Mouse (Mus musculus): ENCODE measurements at regions not wholly inside any gene's neighbourhood (a gene's known extent, or its start where the extent isn't known, plus 50 kb on each side); places are given as distances from the start of the nearest gene placed in this dataset.

DNA sequence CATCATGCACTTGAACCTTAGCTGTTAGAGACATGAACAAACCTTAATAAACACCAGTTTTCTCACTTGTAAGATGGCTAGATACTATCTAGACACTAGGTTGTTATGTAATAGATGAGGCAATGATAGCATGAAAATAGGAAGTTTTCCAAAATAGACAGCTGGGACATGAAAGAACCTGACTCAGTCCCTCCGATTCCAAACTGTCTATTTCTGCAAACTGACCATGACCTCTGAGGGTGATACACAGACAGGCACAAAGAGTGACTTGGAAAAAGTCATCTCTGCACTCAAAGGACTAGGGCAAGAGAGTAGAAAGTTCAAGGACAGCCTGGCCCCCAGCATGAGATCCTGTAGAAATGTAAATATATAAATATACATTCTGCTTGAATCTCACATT, 115.9 kb downstream of the Kctd12 start:
- H3K27me3 ChIP-seq (replicated peaks; ENCODE audit: control insufficient read depth, insufficient read depth, low read length), result no peaks in the 10 kb centered on the region

GRCm38 (mm10) chr14:102861694-102862093, 120.7 kb downstream of the Kctd12 start:
- H3K4me3 ChIP-seq (ENCODE audit: low read depth, low read length), result no peak overlapping the region
- no peak overlapping the region for H3K4me2 ChIP-seq (ENCODE audit: low read depth, low read length)
- no peak overlapping the region for H3K9ac ChIP-seq (ENCODE audit: low read depth, low read length)
- H3K4me1 ChIP-seq (ENCODE audit: control insufficient read depth, insufficient read depth, low read length), result 0 out of 2 replicates have a peak, but pooled peaks cover 4% of the 10 kb centered on the region
- 87% methylated on average over 1 of the region's 1 CpGs for whole genome bisulfite sequencing
- no peak overlapping the region for H3K27ac ChIP-seq (replicated peaks; ENCODE audit: low read depth, low read length)
- H3K36me3 ChIP-seq (ENCODE audit: control insufficient read depth, insufficient read depth, low read length), result no peaks in the 10 kb centered on the region
- DNase-seq (ENCODE audit: low spot score) (no peak), ATAC-seq (ENCODE audit: low read depth) (no peak)
- no peaks in the 10 kb centered on the region for H3K27me3 ChIP-seq (replicated peaks; ENCODE audit: control insufficient read depth, insufficient read depth, low read length)
- no peaks in the 10 kb centered on the region for H3K9me3 ChIP-seq (ENCODE audit: control insufficient read depth, low read length)

More for the DNA sequence above, 115.9 kb downstream of the Kctd12 start:
- no peak overlapping the region for H3K27ac ChIP-seq (replicated peaks; ENCODE audit: low read depth, low read length)
- H3K36me3 ChIP-seq (ENCODE audit: control insufficient read depth, insufficient read depth, low read length), result no peaks in the 10 kb centered on the region
- ATAC-seq (ENCODE audit: low read depth) (no peak), DNase-seq (ENCODE audit: low spot score) (no peak)
- H3K4me3 ChIP-seq (ENCODE audit: low read depth, low read length), result no peak overlapping the region
- 76% methylated on average over 1 of the region's 1 CpGs for WGBS
- H3K4me1 ChIP-seq (ENCODE audit: control insufficient read depth, insufficient read depth, low read length), result no peaks in the 10 kb centered on the region
- H3K9ac ChIP-seq (ENCODE audit: low read depth, low read length), result no peak overlapping the region
- H3K4me2 ChIP-seq (ENCODE audit: low read depth, low read length), result no peak overlapping the region
- H3K9me3 ChIP-seq (ENCODE audit: control insufficient read depth, low read length), result no peaks in the 10 kb centered on the region

DNA sequence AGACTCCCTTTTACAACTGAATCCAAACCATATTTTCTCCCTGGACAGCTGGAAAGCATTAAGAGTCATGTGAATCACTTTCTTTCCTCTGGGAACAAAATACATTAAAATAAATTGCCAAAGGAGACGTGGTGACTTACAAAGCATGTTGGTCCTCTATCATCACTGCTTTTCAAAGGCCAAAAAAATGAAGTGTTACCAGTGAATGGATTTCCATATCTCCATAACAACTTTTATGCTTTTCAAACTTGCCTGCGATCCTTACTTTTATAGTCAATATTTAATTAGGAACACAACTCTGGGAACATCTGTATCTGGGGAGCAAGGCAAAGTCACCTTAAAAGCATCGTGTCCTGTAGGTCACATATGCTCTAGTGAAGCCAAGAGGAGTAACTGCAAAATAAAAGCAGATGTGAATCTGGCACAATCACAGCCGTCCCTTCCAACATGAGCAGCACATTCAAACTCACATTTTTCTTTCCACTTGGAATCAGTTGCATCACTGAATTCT, 123.0 kb downstream of the Kctd12 start:
- H3K4me2 ChIP-seq (ENCODE audit: low read depth, low read length), result peak overlapping the region; percentile 14
- H3K9ac ChIP-seq (ENCODE audit: low read depth, low read length), result no peak overlapping the region
- ATAC-seq (ENCODE audit: low read depth) (peak; percentile 84), DNase-seq (ENCODE audit: low spot score) (peak; percentile 94)
- no peak overlapping the region for H3K4me3 ChIP-seq (ENCODE audit: low read depth, low read length)
- no peaks in the 10 kb centered on the region for H3K9me3 ChIP-seq (ENCODE audit: control insufficient read depth, low read length)
- 27% methylated on average over 4 of the region's 4 CpGs for WGBS
- H3K27ac ChIP-seq (replicated peaks; ENCODE audit: low read depth, low read length), result 0 out of 2 replicates have a peak overlapping the region, but pooled peaks have one; percentile 42
- H3K36me3 ChIP-seq (ENCODE audit: control insufficient read depth, insufficient read depth, low read length), result no peaks in the 10 kb centered on the region
- no peaks in the 10 kb centered on the region for H3K27me3 ChIP-seq (replicated peaks; ENCODE audit: control insufficient read depth, insufficient read depth, low read length)
- H3K4me1 ChIP-seq (ENCODE audit: control insufficient read depth, insufficient read depth, low read length), result peaks cover 4% of the 10 kb centered on the region; the same call in 1 of the 2 replicates

GRCm38 (mm10) chr14:102855264-102855840, 127.1 kb downstream of the Kctd12 start:
- no peaks in the 10 kb centered on the region for H3K9me3 ChIP-seq (ENCODE audit: control insufficient read depth, low read length)
- no peak overlapping the region for H3K4me3 ChIP-seq (ENCODE audit: low read depth, low read length)
- no peaks in the 10 kb centered on the region for H3K27me3 ChIP-seq (replicated peaks; ENCODE audit: control insufficient read depth, insufficient read depth, low read length)
- DNase-seq (ENCODE audit: low spot score), result peak; percentile 74
- no peak overlapping the region for H3K4me2 ChIP-seq (ENCODE audit: low read depth, low read length)
- H3K27ac ChIP-seq (replicated peaks; ENCODE audit: low read depth, low read length), result no peak overlapping the region
- WGBS, result 47% methylated on average over 7 of the region's 7 CpGs
- no peak for ATAC-seq (ENCODE audit: low read depth)
- H3K9ac ChIP-seq (ENCODE audit: low read depth, low read length), result no peak overlapping the region
- no peaks in the 10 kb centered on the region for H3K36me3 ChIP-seq (ENCODE audit: control insufficient read depth, insufficient read depth, low read length)
- peaks cover 4% of the 10 kb centered on the region; the same call in 1 of the 2 replicates for H3K4me1 ChIP-seq (ENCODE audit: control insufficient read depth, insufficient read depth, low read length)

DNA sequence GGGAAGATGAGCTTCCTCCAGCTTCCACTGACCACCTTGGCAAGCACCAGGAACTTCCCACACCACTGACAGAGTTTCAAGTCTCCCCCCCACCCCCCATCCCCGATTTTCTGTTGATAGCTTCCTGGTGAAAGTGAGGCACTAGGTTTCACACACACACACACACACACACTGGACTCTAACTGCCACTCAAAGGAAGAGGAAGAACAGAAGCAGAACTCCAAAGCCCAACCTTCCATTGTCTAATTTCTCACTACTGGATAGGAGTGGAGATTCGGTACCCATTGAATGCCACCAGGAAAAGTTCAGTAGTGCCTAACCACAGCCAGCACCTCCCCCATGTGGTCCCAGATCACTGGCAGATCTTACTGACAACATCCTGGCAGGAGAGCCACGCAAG, 138.7 kb downstream of the Kctd12 start:
- ATAC-seq (ENCODE audit: low read depth), result no peak

DNA sequence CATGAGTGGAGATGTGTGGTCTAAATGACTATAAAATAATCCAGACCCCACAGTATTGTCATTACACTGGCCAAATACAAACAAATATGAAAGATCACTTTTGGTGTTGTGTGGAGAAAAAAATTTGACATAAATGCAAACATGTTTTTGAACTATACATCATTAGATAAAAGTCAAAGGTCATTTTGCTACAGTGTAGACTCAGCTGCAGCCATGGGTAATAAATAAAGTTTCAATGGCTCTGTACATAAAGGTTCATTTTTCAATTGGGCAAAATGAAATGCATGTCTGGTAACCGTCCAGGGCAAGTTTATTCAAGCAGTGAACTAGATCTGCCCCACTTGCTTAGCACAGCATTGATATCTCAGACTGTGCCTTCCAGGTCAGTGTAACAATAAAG, 144.8 kb downstream of the Kctd12 start:
- DNase-seq (ENCODE audit: low spot score) (no peak), ATAC-seq (ENCODE audit: low read depth) (no peak)
- H3K27me3 ChIP-seq (replicated peaks; ENCODE audit: control insufficient read depth, insufficient read depth, low read length), result no peaks in the 10 kb centered on the region
- H3K4me3 ChIP-seq (ENCODE audit: low read depth, low read length), result no peak overlapping the region
- H3K27ac ChIP-seq (replicated peaks; ENCODE audit: low read depth, low read length), result no peak overlapping the region
- H3K9ac ChIP-seq (ENCODE audit: low read depth, low read length), result no peak overlapping the region
- WGBS, result 65% methylated on average over 1 of the region's 1 CpGs
- H3K4me2 ChIP-seq (ENCODE audit: low read depth, low read length), result no peak overlapping the region
- H3K9me3 ChIP-seq (ENCODE audit: control insufficient read depth, low read length), result no peaks in the 10 kb centered on the region
- H3K4me1 ChIP-seq (ENCODE audit: control insufficient read depth, insufficient read depth, low read length), result peaks cover 11% of the 10 kb centered on the region
- H3K36me3 ChIP-seq (ENCODE audit: control insufficient read depth, insufficient read depth, low read length), result no peaks in the 10 kb centered on the region

More for the DNA sequence above, 138.7 kb downstream of the Kctd12 start:
- H3K4me3 ChIP-seq (ENCODE audit: low read depth, low read length), result no peak overlapping the region
- no peaks in the 10 kb centered on the region for H3K9me3 ChIP-seq (ENCODE audit: control insufficient read depth, low read length)
- H3K9ac ChIP-seq (ENCODE audit: low read depth, low read length), result no peak overlapping the region
- H3K4me2 ChIP-seq (ENCODE audit: low read depth, low read length), result no peak overlapping the region
- DNase-seq (ENCODE audit: low spot score), result no peak
- H3K4me1 ChIP-seq (ENCODE audit: control insufficient read depth, insufficient read depth, low read length), result no peaks in the 10 kb centered on the region
- H3K27me3 ChIP-seq (replicated peaks; ENCODE audit: control insufficient read depth, insufficient read depth, low read length), result no peaks in the 10 kb centered on the region
- H3K36me3 ChIP-seq (ENCODE audit: control insufficient read depth, insufficient read depth, low read length), result no peaks in the 10 kb centered on the region
- no peak overlapping the region for H3K27ac ChIP-seq (replicated peaks; ENCODE audit: low read depth, low read length)
- 74% methylated on average over 3 of the region's 3 CpGs for WGBS

- no peak overlapping the region for H3K4me2 ChIP-seq (ENCODE audit: low read depth, low read length)
- DNase-seq (ENCODE audit: low spot score) (peak; percentile 10), ATAC-seq (ENCODE audit: low read depth) (no peak)
- H3K4me3 ChIP-seq (ENCODE audit: low read depth, low read length), result no peak overlapping the region
- H3K27me3 ChIP-seq (replicated peaks; ENCODE audit: control insufficient read depth, insufficient read depth, low read length), result no peaks in the 10 kb centered on the region
- no peak overlapping the region for H3K27ac ChIP-seq (replicated peaks; ENCODE audit: low read depth, low read length)
- H3K36me3 ChIP-seq (ENCODE audit: control insufficient read depth, insufficient read depth, low read length), result no peaks in the 10 kb centered on the region
- no peaks in the 10 kb centered on the region for H3K9me3 ChIP-seq (ENCODE audit: control insufficient read depth, low read length)
- 69% methylated on average over 11 of the region's 11 CpGs for WGBS
- peaks cover 11% of the 10 kb centered on the region for H3K4me1 ChIP-seq (ENCODE audit: control insufficient read depth, insufficient read depth, low read length)
- H3K9ac ChIP-seq (ENCODE audit: low read depth, low read length), result no peak overlapping the region
These were observed 147.2 kb downstream of the Kctd12 start for GRCm38 (mm10) chr14:102835118-102835769.

DNA sequence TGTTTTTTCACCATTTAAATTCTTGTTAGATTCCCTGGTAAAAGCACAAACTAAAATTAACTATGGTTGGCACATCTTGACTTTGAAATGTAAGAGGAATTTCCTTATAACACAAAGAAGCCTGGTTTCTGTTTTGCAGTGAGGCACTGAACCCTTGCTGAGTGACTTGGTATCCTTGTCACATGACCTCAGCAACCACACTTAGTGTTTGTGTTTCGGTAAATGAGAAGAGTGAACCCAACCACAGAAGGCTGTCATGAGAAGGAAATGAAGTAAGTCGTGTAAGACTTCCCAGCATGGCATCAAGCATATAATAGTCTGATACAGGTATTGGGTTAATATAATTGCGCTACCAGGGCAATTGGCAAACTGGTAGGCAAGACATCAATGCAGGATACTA, 154.0 kb downstream of the Kctd12 start:
- WGBS, result 61% methylated on average over 3 of the region's 3 CpGs
- H3K9ac ChIP-seq (ENCODE audit: low read depth, low read length), result no peak overlapping the region
- no peak overlapping the region for H3K27ac ChIP-seq (replicated peaks; ENCODE audit: low read depth, low read length)
- DNase-seq (ENCODE audit: low spot score), result peak; percentile 19
- ATAC-seq (ENCODE audit: low read depth), result no peak
- H3K4me2 ChIP-seq (ENCODE audit: low read depth, low read length), result no peak overlapping the region
- H3K9me3 ChIP-seq (ENCODE audit: control insufficient read depth, low read length), result no peaks in the 10 kb centered on the region
- H3K4me3 ChIP-seq (ENCODE audit: low read depth, low read length), result no peak overlapping the region
- H3K4me1 ChIP-seq (ENCODE audit: control insufficient read depth, insufficient read depth, low read length), result peaks cover 6% of the 10 kb centered on the region
- no peaks in the 10 kb centered on the region for H3K36me3 ChIP-seq (ENCODE audit: control insufficient read depth, insufficient read depth, low read length)
- H3K27me3 ChIP-seq (replicated peaks; ENCODE audit: control insufficient read depth, insufficient read depth, low read length), result no peaks in the 10 kb centered on the region
